Mouse (Mus musculus) kidney, adult 18-20 months (tissue): Measurements from ENCODE around the gene Lsm12.

Experiments used
- DNase-seq: peaks from one replicate; pipeline ENCODE4 v3.0.0; 2021

The Lsm12 gene

DNA sequence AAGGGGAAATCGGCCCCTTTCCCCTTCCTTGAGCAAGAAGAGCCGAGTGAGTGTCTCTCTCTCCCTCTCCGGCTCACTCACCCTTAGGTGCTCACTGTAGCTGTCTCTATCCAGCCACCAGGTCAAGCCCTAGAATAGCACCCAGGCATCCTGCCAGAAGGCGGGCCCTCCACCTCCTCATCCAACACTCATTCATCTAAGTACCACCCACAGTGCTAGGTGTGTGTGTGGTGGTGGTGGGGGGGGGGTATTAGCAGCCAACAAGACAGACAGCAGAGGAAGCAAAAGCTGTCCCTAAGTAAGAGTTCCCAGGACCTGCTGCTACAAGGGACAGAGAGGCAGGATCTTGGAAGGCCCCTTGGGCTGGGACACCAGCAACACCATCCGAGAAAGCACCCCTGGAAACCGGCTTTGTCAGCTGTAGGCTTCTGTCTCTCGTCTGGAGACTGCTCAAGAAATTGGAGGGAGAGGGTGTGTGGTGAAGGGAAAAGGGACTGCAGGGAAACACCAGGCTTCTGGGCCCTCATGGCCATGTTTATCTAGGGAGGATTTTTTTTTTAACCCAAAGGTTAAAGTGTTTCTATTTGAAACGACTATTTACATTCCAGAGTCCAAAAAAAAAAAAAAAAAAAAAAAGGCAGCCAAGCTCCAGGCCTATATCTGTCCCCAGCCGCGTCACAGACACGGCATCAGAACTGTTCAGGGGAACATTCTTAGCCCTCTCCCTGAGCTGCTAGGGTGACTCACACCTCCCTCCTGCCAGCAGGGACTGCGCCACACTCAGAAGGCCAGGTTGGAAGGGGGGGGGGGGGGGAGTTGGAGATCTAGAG lies 31.2 kb upstream of the Lsm12 start:
- peak; percentile 78 for DNase-seq

DNA sequence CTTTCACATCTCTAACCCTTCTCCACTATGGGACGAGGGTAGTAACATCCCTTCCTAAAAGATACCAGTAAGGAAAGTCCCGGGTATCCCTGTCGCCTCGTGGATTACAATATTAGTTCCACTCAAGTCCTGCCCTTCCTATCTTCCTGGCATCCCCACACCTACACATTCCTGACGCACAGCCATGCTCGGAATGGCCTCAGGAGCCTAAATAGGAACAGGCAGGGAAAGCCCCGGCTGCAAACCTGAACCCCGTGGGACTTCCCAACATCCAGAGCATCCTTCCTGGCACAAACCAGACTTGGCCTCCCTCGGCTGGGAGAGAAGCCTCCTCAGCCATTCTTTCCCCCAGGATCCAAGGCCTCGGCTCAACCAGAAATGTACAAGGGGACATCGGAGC lies 30.4 kb upstream of the Lsm12 start:
- DNase-seq: no peak

DNA sequence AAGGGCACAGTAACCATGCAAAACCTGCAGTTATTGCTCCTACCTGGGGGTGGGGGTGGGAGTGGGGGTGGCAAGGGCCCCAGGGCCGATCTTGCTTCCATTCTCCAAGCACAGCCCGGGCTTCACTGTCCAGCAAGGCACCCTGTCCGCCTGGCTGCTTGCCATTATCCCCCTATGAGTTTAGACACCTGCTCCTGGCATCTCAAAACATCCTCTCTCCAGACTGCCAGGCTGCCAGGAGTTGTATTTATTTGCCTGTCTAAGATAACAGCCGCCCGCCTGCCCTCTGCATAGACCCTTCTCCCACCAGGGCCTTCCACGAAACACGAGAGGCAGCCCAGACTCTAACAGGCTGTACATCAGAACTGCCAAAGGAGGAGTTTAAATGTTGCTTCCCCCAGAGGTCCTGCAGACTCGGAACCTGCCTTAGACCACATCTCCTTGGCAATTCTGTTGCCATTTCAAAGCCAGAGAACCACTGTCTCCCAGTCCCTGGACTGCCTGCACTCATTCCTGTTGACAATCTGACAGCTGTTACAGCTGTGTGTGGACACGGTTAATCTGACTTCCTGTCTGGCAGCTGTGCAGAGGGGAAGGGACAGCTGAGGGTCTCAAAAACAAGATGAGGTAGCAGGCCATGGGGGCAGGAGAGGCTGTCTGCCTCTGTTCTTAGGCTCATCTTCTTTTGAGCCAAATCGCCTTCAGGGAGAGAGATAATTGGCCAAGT lies 29.5 kb upstream of the Lsm12 start:
- DNase-seq: no peak

DNA sequence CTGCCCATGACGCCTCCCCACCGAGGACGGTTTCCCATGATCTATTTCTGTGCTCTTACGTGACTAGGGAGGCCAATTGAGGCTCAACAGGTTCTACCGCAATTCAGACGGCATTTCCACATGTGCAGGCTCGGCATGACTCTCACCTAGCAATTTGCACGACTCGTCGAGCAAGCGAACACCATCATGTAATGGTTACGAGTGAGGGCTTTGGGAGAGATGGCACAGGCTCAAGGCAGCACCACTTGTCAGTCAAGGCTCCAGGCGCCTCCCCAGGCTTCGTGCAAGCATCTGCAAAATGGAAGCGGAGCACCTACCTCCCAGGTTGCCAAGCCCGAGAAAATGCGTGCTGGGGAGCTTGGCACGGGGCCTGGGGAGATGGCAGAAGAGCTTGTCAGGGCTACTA lies 26.8 kb upstream of the Lsm12 start:
- peak; percentile 33 for DNase-seq

DNA sequence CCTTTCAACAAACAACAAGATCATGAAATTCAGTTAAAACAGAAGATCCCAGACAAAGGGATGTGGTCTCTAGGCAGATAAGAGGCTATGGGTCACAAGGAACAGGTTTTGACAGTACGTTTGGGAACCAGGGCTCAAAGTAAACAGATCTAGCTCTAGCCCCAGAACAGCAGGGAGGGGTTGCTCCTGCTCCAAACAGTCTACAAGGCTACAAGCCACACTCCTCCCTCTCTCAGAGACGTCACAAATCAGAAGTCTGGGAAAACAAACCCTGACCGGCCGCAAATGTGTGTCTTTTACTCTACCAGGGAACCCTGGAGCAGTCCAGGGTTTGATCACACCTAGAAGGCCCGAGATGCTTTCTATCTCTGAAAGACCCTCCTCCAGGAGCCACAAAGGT lies 25.9 kb upstream of the Lsm12 start:
- no peak for DNase-seq

DNA sequence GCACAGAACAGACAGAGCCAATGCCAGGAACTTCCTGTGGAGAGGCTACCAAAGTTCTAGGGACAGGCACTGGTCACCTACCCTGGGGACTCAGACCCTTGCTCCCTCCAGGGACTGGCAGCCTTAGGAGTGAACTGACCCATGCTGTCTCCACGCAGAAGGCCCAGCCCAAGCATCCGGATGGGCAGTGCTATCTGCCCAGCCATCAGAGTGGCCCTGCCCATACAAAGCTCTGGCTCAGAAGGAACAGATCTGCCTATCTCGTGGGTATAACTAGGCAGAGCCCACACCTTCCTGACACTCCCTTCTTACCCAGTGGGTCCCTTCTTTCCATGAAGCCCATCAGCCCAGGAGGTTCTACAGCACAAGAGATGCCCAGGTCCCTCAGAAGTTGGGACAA lies 25.1 kb upstream of the Lsm12 start:
- no peak for DNase-seq

DNA sequence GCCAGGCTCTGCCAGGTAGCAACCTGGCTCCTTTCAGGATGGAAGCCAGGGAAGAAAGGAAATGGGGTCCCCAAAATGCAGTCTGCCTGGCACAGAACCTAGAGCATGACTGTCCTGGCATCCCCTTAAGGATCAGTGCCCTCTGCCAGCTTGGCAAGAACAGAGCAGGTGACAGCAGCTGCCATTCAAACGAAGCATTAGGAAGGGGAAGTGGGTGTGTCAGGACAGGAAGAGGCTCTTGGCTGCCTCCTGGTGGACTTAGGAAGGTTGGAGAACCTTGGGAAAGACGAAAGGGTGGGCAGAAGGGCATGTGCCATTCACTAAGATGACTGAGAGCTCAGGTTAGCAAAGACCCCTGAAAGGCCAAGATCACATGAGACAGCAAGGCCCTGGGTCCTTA lies 24.6 kb upstream of the Lsm12 start:
- no peak for DNase-seq

DNA sequence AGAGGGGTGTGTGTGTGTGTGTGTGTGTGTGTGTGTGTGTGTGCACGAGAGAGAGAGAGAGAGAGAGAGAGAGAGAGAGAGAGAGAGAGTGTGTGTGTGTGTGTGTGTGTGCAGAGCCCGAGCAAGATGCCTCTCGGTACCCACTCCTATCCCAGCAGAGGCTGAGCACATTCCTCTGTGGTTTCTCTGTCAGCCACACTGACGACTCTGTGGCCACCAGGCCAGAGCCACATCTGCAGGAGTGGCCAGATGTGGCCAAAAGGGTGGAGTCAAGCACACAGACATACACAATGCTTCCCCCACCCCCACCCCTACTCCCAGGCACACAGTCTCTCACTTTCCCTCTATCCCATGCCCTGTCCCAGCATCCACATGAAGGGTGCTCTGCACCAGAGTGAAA lies 23.8 kb upstream of the Lsm12 start:
- no peak for DNase-seq

DNA sequence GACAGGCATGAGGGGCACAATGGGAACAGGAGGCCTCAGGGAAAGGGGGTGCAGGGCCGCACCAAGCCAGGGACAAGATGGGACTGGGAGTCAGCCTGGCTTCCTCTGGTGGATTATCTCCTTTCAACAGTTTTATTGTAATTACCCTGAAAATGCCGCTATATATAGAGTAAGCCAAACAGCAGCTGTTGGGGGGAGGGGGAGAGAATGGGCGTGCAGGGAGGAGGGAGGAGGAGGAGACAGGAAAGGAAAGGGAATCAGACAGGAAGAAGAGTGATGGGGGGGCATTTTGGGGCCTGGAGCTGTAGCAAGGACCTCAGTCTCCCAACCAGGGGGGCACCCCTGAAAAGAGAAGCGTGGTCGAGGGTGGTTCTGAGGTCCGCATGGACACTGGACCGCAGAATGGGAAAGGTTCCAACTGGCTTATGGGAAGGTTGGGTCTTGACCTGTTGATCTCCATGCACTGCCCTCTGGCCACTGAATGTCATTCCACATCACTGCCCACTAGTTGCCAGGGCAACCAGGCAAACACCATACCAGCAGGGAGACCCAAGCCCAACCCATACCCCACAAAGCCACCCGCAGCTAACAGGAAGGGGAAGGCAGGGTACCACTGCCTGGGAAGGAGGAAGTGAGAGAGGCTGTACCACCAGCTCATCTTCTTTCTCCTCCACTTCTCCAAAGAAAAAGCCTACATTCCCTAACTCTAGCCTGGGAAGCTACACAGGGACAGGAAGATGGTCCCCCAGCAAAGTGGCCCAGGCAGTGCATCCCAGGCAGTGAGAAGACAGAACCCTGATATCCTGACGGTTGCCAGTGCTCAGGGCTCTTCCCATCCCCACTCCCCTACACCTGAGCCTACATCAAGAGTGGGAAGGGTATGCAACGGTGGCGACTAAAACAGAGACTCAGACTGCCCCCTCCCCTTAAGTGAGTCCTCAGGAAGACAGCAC lies 23.0 kb upstream of the Lsm12 start:
- DNase-seq: no peak

DNA sequence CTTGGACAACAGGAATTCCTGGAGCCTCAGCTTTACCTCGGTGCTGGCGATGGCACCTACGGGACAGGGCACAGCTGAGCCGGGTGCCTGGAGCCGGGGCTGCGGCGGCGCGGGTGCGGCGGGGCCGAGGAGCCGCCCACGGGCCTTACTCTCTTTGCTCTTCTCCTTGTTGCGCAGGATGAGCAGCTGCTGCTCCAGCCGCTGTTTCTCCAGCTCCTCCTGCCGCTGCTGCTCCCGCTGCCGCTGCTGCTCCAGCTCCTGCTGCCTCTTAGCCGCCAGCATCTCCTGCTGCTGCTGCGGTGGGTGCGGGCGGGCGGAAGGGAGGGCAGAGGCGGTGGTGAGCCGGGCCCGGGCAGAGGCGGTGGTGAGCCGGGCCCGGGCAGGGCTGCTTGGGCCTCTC lies 21.4 kb upstream of the Lsm12 start:
- DNase-seq: no peak

DNA sequence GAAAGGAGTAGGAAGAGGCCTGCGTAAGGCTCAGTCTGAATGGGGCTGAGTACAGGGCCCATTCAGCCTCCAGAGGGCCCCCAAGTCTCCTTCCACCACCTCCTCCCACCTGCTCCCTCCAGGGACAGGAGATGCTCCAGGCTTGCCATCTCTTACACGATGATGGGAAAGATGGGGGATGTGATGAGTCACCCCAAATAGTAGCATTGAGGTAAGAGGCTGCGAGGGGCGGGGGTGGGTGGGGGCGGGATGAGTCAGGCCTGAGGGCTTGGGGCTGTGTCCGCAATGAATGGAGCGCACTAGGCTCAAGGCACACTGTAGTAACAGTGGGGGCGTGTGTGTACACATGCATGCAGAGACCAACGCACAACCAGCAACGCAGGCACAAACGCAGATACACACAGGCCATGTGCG lies 16.3 kb upstream of the Lsm12 start:
- DNase-seq: no peak

DNA sequence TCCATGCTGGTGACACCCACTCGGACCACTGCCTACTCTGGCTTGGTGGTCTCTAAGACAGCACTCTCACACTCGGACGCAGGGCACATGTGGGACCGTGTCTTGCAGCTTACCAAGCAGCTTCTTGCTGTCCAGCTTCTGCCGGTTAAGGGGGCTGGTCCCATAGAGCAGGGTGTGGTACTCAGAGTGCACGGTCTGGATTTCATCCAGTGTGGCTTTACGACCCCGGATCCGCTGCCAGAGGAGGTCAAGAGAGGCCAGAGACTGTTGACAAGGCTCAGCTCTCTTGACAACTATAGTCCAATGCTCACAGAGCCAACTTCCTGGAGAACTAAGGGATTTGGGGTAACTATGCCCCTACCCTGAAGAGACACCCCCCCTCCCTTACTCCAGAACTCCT lies 14.8 kb upstream of the Lsm12 start:
- no peak for DNase-seq

DNA sequence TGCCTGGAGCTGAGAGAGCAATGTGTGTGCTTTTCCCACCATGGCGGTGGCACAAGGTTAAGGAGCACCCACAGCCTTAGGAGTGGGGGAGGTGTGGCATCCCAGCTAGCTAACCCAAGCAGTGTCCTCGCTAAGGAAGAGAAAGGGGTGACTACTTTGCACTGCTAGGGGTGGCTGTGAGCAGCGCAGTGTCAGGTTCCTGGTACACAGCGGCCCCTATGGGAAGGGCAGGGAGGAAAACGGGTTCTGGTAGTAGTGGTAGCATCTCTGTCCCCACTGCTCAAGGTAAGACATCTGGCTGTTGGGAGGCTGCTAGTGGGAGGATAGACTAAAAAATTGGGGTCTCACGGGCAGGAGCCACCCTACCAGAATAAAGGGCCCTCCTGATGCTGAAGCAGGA lies 13.1 kb upstream of the Lsm12 start:
- DNase-seq: no peak

DNA sequence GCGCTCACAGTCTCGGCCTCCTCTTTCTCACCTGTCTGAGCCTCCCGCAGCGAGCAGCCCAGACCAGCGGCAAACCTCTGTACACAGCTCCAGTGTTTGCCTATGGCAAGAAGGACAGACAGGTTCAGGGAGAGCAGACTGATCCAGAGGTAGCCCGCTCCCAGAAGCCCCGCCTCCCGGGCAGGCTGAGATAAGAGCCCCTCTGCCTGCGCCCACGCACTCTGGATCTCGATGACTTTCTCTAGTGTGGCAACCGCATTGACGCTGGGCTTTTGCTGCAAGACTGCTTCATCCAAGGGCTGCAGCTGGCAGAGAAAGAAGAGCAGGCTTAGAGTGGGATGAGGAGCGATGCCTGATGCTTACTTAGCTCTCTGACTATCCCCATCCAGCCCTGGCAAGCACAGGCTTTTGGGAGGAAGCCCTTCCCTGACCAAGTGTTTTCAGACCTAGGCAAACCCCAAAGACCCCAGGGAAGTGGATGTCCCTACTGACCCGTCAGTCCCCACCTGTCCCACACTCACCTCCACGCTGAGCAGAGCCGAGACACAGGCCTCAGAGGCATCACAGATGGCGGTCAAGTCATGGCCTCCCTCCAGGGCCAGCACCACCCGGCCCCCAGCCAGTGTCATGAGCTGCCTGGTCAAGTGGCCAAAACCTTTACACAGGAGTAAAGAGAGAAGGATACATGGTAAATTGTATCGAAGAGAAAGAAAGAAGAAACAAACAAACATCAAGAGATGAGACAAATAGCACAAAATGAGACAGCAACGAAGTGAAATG lies 11.1 kb upstream of the Lsm12 start:
- DNase-seq: no peak

DNA sequence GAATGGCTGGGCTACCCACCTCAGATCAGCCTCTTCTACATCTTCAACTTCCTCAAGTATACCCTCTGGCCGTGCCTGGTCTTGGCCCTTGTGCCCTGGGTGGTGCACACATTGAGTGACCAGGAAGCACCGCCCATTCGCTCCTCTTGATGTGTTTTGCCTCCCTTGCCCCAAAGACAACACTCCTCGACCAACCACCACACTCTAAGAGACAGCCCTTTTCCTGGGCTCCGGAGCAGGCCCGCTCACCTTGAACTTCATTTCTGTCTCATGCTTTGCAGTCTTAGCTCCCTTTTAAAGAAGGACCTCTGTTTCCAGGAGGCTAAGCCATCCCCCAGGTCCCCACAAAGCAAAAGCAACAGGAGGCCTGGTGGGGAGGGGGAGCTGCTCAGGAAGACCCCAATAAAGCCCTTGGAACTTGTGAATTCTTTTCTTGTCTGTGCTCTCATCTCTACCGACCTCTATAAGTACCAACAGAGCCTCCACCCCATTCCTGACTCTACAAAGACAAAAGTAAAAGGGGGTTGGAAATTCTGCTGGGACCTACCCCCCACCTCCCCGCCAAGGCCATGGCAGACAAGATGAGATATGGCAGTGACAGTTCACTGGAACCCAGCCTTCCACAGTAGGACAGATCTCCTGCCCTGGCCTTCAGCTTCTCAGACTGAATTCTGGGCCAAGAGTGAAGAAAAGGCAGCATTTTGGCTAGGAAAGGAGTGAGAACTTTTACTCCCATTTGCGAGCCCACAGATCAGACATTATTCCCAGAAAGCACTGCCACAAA lies 8.8 kb upstream of the Lsm12 start:
- no peak for DNase-seq

DNA sequence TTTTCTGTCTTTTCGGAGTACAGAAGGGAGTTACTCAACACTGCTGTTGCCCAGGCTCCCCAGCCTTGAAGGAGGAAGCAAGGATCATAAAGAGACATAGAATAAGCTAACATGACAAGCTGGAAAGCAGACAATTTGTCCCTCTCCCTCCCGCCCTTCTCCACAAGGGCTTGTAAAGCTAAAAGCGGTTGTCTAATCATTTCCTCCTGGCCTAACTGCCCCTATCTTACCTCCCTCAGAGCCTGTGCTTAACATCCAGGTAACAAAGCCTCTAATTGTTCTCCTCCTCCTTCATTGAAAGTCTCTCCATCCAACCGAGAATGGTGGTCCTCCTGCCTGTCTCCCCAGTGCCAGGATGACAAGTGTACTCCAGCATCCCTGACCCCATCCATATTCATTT lies 5.8 kb upstream of the Lsm12 start:
- no peak for DNase-seq

DNA sequence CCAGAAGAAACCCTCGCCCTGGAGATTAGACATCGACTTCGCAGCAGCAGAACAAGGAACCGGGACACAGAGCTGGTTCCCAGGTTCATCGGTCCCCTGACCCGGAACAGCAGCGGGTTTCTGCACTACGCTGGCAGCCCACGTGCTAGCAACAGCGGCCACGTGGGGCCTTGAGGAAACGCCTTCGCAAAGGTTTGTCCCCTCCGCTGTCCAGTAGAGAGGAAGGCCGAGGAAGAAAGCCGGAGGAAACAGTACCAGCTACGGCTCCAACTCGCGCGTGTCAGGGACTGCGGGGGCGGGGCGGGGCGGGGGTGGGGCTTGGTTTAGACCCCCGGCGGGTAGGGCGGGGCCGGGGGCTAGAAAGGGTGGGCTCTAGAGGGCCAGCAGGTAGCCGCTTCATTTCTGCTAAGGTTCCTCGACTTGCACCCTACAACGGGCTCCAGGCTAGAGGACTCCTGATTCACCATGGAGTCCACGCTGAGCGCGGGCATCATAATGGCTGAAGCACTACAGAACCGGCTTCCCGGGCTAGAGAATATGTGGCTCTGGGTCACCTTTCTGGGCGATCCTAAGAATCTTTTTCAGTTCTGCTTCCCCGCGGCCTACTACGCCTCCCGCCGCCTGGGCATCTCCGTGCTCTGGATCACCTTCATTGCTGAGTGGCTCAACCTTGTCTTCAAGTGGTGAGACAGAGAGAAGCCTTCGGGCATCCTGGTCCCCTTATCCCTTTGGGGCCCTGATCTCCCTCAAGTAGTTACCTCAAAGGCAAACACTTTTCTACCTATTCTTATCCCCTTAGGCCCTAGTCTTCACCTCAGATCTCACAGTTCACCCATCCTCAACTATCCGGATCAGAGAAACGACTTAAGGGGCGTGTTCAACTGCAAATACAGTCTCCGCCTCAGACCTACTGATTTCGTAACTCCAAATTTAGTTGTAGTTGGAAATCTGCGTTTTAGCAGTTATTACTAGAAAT lies 4.7 kb upstream of the Lsm12 start, which contains the start of gene G6pc3:
TSS of gene G6pc3 (plus strand) at position 160 of the 976 bp plus-strand sequence.
- peak; percentile 94 for DNase-seq

DNA sequence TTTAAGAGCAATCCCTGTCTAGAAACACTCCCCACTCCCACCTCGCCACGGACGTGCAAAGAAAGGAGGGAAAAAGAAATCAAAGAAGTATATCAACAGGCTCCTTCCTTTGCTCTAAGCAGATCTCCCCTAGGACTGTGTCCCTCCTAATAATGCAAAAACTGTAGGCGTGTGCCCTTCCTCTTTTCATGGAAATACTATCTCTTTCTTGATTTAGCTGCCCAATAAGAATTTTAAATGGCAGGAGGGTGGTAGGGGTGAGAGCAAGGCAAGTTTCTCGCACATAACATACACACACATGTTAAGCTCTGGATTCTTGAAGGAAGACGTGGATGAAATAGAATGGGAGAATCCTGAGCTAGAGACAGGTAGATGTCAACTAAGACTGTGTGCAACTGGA lies 3.9 kb upstream of the Lsm12 start:
- DNase-seq: no peak

DNA sequence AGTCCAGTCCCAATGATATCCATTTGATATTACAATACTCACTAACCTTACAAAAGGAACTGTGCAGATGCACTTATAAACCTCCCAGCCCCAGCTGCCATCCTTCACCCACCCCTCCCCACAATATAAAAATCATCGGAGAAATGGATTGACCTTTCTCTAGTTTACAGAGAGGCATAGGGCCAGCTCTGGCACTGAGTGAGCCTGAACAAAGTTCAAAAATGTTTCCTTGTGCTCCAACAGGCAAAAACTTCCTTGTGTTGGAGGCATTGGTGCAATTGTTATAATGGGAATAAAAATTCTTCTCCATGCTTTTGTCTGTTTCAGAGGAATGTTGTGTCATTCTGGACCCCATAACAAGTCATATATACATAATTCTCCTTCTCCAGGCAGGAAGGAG lies 1.1 kb upstream of the Lsm12 start:
- peak; percentile 32 for DNase-seq

DNA sequence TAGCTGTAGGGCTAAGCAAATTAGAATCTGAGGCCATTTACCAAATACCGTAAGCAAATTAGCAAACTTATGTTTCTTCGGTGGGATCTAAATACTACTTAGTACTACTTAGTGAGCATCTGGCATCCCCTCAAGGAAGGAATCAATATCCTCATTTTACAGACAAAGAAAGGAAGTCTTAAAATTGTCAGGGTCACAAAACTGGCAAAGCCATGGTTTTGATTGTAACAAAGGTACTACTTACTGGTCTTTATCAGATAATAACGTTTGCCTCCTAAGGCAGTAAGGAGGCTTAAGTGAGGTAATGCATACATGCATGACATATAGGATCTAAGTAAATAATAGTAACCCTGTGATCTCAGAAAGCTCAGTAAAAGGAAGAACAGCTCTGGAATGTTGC lies 581 bp upstream of the Lsm12 start:
- DNase-seq: no peak
